Mouse (Mus musculus) heart, embryonic 13.5 days (tissue): Measurements from ENCODE around the gene Dbn1. TPM values are rescaled to one million over a fixed set of nuclear protein-coding genes. Genes with fewer than 3 reads are reported as not detected.

Experiments
- ATAC-seq: fragments of 200-750 bp; cut with Nextera tagmentation; 2 replicates; pipeline ENCODE4 v1.8.0; 2017; ENCODE audit warnings: moderate TSS enrichment; ENCODE audit not compliant: insufficient number of reproducible peaks, low FRiP score, low TSS enrichment; ENCODE audit errors: extremely low read depth
- H3K27ac ChIP-seq: fragments of 300-500 bp; sonication (generic); replicated peaks from 2 replicates; pipeline ENCODE4 v1.5.1; 2015; ENCODE audit warnings: moderate library complexity, mild to moderate bottlenecking, inconsistent platforms
- H3K27me3 ChIP-seq: fragments of 300-500 bp; sonication (generic); replicated peaks from 2 replicates; pipeline ENCODE4 v1.6.1; 2015; ENCODE audit warnings: mild to moderate bottlenecking, inconsistent platforms
- H3K36me3 ChIP-seq: fragments of 300-500 bp; sonication (generic); 2 replicates; pipeline ENCODE4 v1.6.1; 2015; ENCODE audit warnings: mild to moderate bottlenecking, inconsistent platforms
- H3K4me1 ChIP-seq: fragments of 300-500 bp; sonication (generic); 2 replicates; pipeline ENCODE4 v1.6.1; 2015; ENCODE audit warnings: inconsistent platforms
- H3K4me2 ChIP-seq: fragments of 300-500 bp; sonication (generic); 2 replicates; pipeline ENCODE4 v1.6.1; 2015; ENCODE audit warnings: inconsistent platforms, mild to moderate bottlenecking, moderate library complexity
- H3K4me3 ChIP-seq: fragments of 300-500 bp; sonication (generic); 2 replicates; pipeline ENCODE4 v1.5.1; 2015; ENCODE audit warnings: moderate library complexity, mild to moderate bottlenecking, inconsistent platforms
- H3K9ac ChIP-seq: fragments of 300-500 bp; sonication (generic); 2 replicates; pipeline ENCODE4 v1.6.1; 2015; ENCODE audit warnings: inconsistent platforms, mild to moderate bottlenecking, moderate library complexity
- H3K9me3 ChIP-seq: fragments of 300-500 bp; sonication (generic); 2 replicates; pipeline ENCODE4 v1.6.1; 2016; ENCODE audit warnings: inconsistent platforms
- WGBS: fragments of 180-500 bp; shearing (Covaris S2); methylation state at CpG from one replicate; pipeline ENCODE4 v1.1.7; 2015; ENCODE audit warnings: mixed read lengths; 5-methylcytosine and 5-hydroxymethylcytosine counted together
- polyA plus RNA-seq: library from polyadenylated mRNA; unstranded; fragments of >200 nt; fragmentation: Nextera tagmentation; extraction: Ambion mirVana; gene quantifications from 2 replicates; pipeline ENCODE4 v1.2.1, GENCODE M21; 2015

The Dbn1 gene
- polyA plus RNA-seq, 1 experiment from 2014 or later: 83.8 TPM

DNA sequence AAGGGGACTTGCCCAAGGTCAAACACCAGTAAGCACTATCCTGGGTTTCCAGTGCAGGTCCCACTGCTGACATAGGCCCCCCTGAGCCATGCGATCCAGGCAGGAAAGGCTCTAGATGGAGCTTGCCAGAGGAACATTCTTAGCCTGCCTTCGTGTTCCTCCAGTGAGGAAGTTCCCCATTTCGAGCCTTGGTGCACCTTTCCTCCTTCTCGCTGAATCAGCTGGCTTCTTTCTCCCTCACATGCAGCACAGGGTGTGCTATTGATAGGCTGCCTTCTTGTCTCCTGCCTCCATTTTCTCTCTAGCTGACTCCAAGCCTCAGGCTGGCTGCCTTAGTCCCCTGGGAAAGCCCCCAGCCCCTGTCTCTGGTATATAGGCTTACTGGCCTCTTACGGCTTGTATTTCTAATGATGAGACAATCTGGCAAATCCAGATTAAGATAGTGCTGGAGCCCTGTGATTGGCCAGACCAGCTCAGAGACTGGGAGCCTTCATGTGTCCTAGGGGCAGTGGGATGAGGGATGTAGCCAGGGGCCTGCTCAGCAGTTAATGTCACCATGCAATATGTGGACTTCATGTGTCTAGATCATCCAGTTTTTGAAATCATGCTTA, 22.0 kb downstream of the Dbn1 start:
- no peak overlapping the region for H3K9ac ChIP-seq
- no peak overlapping the region for H3K27ac ChIP-seq
- peaks cover 23% of the 10 kb centered on the region for H3K4me1 ChIP-seq
- H3K27me3 ChIP-seq: peaks cover 76% of the 10 kb centered on the region
- H3K4me2 ChIP-seq: no peak overlapping the region
- H3K4me3 ChIP-seq: no peak overlapping the region
- H3K9me3 ChIP-seq: no peaks in the 10 kb centered on the region
- 65% methylated on average over 5 of the region's 5 CpGs for WGBS
- no peak for ATAC-seq
- peaks cover 13% of the 10 kb centered on the region for H3K36me3 ChIP-seq

DNA sequence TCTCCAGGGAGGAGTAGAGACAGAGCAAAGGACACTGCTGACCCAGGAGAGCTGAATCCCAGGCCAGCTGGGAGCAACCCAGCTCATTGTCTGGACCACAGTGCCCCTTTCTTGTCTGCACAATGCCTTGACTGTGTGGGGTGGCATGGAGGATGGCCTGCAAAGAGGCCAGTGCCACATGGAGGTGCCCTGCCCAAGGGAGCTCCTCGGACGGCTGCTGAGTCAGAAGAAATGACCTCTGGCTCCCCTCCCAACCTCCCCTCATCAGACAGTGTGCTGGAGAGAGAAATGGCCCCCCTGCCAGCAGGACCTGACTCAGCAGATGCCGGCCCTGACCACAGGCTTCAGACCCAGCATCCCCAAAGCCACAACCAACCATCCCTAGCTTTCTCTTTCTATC, 22.7 kb downstream of the Dbn1 start:
- Histone ChIP-seq H3K27ac (no peak overlapping the region), H3K36me3 (peaks cover 18% of the 10 kb centered on the region), H3K4me3 (peak overlapping the region; percentile 73; the same call in 1 of the 2 replicates), H3K9ac (peak overlapping the region; percentile 40; the same call in 1 of the 2 replicates), H3K4me1 (peaks cover 20% of the 10 kb centered on the region), H3K4me2 (peak overlapping the region; percentile 98), H3K9me3 (no peaks in the 10 kb centered on the region), H3K27me3 (peaks cover 69% of the 10 kb centered on the region)
- WGBS: 29% methylated on average over 3 of the region's 3 CpGs
- no peak for ATAC-seq

DNA sequence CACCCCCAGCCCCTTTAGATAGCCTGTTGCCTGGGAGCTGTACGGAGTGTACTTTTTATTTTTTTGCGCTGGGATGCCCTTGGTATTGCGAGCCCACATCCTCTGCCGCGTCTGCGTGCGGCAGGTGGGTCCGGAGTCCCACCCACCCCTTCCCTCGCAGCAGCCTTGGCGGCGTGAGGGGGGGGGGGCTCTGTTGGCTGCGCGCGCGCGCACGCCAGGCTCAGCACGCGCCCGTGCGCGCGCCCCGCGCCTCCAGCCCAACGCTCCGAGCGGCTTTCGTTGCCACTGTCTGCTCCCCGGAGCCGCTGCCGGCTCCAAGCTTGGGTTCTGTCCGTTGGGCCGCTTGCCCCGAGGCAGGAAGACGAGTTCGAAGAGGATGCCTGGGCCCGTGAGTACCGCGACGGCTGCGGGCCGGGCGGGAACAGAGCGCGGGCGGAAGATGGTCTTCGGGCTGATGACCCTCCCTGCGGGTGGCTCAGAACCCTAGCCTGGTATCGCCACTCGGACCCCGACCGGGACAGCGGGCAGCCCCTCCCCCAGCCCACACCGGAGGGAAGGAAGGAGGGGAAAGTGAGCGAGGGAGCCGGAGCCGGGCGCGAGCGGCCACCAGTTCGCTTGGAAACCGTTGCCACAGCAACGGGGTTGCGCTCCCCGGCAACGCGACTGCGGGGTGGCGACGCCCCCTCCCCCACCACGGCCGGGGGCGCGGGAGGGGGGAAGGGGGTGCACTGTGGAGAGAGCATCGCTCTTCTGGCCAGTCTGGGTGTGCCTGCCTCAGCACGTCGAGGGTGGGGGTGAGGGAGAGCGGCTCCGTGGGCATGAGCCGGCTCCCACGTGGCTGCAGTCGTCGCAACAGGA, 23.7 kb downstream of the Dbn1 start, which contains the start of gene Prr7:
TSS of gene Prr7 (plus strand) at position 241 of the 858 bp plus-strand sequence.
- under 1% methylated on average over 80 of the region's 84 CpGs for WGBS
- H3K9ac ChIP-seq: peak within 1 kb of the TSS; percentile 85
- H3K27ac ChIP-seq: no peak within 1 kb of the TSS
- ATAC-seq: peak; percentile 35; the same call in 1 of the 2 replicates
- H3K9me3 ChIP-seq: no peaks in the 10 kb centered on the region
- peak within 1 kb of the TSS; percentile 98 for H3K4me2 ChIP-seq
- H3K27me3 ChIP-seq: peaks cover 60% of the 10 kb centered on the region
- H3K36me3 ChIP-seq: peaks cover 27% of the 10 kb centered on the region
- H3K4me1 ChIP-seq: peaks cover 20% of the 10 kb centered on the region
- peak within 1 kb of the TSS; percentile 73 for H3K4me3 ChIP-seq

DNA sequence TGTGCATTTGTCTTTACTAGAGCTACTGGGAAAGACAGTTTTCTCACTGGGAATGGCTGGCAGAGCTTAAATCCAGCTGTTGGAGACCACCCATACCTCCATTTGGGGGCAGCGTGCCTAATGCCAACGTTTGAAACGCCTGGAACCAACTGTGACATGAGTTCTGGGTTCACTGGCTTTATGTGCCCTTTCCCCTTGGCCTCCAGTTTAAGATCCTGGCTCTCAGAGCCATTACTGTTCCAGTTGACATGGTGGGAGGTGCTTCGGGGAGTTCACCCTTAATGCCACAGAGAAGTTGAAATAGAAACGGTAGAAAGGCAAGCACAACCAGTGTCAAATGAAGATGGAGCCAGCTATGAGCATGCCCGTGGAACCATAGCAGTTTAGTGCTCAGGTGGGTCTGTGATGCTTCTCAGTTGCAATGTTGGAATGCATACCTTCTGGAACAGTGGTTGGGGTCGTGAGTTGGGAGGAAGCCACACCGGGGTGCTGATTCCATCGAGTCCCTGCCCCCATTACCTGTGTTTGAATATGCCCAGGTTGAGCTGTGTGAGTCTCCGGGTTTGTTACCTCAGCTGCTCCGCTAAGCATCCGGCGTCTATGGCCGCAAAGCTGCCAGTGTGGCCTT, 24.4 kb downstream of the Dbn1 start:
- peak overlapping the region; percentile 98 for H3K4me2 ChIP-seq
- peaks cover 35% of the 10 kb centered on the region for H3K36me3 ChIP-seq
- H3K27ac ChIP-seq: no peak overlapping the region
- no peak for ATAC-seq
- H3K4me3 ChIP-seq: peak overlapping the region; percentile 73
- H3K9ac ChIP-seq: peak overlapping the region; percentile 85
- WGBS: 17% methylated on average over 14 of the region's 14 CpGs
- peaks cover 53% of the 10 kb centered on the region for H3K27me3 ChIP-seq
- no peaks in the 10 kb centered on the region for H3K9me3 ChIP-seq
- peaks cover 20% of the 10 kb centered on the region for H3K4me1 ChIP-seq

DNA sequence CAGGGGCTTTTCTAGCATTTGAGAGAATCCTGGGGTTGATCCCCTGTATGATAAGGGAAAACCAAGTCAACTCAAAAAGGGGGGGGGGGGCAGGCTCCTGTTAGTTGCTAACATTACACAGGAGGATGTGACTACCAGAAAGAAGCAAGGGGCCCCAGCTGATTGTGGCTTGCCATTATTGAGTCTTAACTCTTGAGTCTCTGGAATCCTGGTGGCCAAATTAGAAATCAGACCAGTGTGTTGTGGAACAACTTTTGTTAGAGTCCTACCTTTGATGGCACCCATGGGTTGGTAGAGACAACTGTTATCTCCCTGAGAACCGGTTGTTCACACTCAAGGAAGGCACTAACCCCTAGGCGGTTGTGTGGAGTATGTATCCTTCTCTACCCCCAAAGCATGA, 24.9 kb downstream of the Dbn1 start:
- Histone ChIP-seq H3K4me3 (no peak overlapping the region), H3K36me3 (peaks cover 39% of the 10 kb centered on the region), H3K9me3 (no peaks in the 10 kb centered on the region), H3K4me2 (no peak overlapping the region), H3K4me1 (peaks cover 20% of the 10 kb centered on the region), H3K27me3 (peaks cover 48% of the 10 kb centered on the region), H3K9ac (no peak overlapping the region), H3K27ac (no peak overlapping the region)
- no peak for ATAC-seq
- 48% methylated on average over 2 of the region's 2 CpGs for WGBS

DNA sequence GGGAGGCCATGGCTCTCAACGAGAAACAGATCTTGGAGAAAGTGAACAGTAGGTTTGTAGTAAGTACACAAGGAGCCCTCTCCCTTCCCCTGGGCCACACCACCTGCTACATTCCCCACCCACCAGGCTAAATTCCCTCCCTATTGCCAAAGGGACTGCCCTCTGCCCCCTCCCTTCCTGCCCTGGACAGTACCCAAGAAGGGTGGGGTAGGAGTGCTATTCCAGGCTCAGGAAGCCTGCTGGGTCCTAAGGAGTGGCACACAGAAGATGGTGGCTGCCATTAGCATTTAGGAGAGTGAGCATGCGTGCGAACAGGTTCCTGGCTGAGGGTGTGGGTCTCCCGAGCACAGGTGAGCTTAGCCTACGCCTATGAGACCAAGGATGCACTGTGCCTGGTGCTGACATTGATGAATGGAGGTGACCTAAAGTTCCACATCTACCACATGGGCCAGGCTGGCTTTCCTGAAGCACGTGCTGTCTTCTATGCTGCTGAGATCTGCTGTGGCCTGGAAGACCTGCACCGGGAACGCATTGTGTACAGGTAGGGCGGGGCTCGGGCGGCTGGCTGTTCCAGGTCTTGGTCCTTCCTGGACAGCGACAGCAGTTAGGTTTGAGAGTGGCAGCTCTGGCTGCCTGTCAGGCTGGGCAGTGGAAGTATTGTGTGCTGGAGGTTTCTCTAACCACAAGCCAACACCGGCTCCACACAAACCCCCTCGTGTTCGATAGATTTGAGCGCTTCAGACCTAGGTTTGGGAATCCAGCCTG, 35.9 kb downstream of the Dbn1 start:
- no peak for ATAC-seq
- peaks cover 79% of the 10 kb centered on the region for H3K36me3 ChIP-seq
- no peak overlapping the region for H3K4me2 ChIP-seq
- 89% methylated on average over 16 of the region's 16 CpGs for WGBS
- no peaks in the 10 kb centered on the region for H3K27me3 ChIP-seq
- H3K9me3 ChIP-seq: no peaks in the 10 kb centered on the region
- H3K4me3 ChIP-seq: no peak overlapping the region
- H3K9ac ChIP-seq: no peak overlapping the region
- no peak overlapping the region for H3K27ac ChIP-seq
- peaks cover 19% of the 10 kb centered on the region for H3K4me1 ChIP-seq

DNA sequence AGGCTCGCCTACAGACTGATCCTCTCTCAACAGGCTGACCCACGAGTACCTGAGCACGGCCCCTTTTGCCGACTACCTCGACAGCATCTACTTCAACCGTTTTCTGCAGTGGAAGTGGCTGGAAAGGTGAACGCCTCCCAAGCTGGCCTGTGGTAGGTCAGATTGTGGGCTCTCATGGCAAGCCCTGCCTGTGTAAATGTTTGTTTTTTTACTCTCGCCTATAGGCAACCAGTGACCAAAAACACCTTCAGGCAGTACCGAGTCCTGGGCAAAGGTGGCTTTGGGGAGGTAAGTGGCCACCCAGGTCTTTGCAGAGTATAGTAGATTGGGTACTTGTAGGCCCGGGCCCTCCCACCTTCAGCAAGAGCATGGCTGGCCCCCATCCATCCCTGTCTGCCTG, 36.6 kb downstream of the Dbn1 start:
- no peak overlapping the region for H3K9ac ChIP-seq
- H3K27ac ChIP-seq: no peak overlapping the region
- no peak overlapping the region for H3K4me2 ChIP-seq
- H3K4me1 ChIP-seq: peaks cover 26% of the 10 kb centered on the region
- H3K9me3 ChIP-seq: no peaks in the 10 kb centered on the region
- no peaks in the 10 kb centered on the region for H3K27me3 ChIP-seq
- peaks cover 72% of the 10 kb centered on the region for H3K36me3 ChIP-seq
- no peak overlapping the region for H3K4me3 ChIP-seq
- 89% methylated on average over 10 of the region's 10 CpGs for WGBS
- ATAC-seq: no peak

DNA sequence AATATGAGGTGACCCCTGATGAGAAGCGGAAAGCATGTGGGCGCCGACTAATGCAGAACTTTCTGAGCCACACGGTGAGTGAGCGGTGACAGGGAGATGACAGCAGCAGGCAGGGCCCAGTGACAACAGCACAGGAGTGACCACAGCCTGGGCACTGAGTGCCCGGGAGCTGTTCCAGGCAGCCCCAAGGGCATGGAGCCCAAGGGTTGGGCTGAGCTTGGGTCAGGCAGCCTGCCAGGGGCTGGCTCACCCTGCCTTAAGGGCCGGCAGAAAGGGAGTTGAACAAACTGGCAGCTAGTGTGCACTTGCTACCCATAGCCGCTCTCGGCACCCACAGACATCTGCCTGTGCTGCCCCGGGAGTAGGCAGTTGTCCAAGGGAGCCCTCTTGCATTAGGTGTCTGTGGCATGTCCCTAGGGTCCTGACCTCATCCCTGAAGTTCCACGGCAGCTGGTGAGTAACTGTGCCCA, 37.4 kb downstream of the Dbn1 start:
- Histone ChIP-seq H3K9me3 (no peaks in the 10 kb centered on the region), H3K27ac (no peak overlapping the region), H3K27me3 (no peaks in the 10 kb centered on the region), H3K4me3 (no peak overlapping the region), H3K4me2 (no peak overlapping the region), H3K4me1 (peaks cover 32% of the 10 kb centered on the region), H3K36me3 (peaks cover 65% of the 10 kb centered on the region), H3K9ac (no peak overlapping the region)
- no peak for ATAC-seq
- 68% methylated on average over 11 of the region's 11 CpGs for WGBS

DNA sequence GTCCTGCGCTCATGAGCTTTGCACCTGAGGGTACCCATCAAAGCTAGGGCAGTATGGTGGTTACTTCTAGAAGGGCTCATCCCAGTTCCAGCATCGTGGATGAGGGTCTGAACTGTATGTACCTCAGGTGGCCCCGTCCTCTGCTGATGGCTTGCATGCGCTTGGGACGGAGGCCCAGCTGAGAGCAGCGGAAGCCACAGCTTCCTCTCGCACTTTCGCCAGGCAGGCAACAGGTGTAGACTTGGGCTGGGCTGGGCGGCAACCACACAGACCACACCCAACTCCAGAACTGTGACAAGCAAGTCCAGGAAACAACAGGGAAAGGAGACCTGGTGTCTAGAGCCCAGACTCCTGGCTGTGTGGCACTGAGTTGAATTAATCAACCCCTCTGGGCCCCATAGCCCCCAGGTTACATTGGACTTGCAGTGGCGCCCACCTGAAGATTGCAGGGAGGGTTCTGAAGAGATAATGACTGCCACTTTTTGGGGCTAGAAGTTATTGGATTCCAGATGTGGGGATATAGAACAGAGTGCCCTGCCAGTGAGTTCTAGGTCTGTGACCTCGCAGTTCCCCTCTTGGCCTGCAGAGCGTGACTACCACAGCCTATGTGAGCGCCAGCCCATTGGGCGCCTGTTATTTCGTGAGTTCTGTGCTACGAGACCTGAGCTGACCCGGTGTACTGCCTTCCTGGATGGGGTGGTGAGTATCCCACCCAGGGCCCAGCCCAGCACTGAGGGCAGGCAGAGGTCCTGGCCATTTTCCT, 38.1 kb downstream of the Dbn1 start:
- H3K27ac ChIP-seq: no peak overlapping the region
- H3K4me1 ChIP-seq: peaks cover 32% of the 10 kb centered on the region
- ATAC-seq: no peak
- H3K36me3 ChIP-seq: peaks cover 58% of the 10 kb centered on the region
- no peak overlapping the region for H3K9ac ChIP-seq
- WGBS: 90% methylated on average over 17 of the region's 17 CpGs
- H3K9me3 ChIP-seq: no peaks in the 10 kb centered on the region
- H3K27me3 ChIP-seq: no peaks in the 10 kb centered on the region
- no peak overlapping the region for H3K4me3 ChIP-seq
- no peak overlapping the region for H3K4me2 ChIP-seq

DNA sequence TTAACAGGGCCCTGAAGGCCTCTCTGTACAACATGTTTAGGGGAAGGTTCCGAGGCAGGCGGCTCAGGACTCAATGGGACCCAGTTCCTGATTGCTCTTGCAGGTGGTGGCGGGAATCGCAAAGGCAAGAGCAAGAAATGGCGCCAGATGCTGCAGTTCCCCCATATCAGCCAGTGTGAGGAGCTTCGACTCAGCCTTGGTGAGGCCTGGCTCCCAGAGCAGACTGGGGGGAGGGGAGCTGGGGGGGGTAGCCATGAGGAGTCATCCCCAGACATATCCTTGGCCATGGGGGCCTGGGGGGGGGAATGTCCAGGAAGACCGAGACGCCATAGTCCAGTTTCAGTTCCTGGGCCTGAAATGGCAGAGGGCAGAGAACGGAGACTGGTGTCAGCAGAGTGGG, 38.7 kb downstream of the Dbn1 start:
- peaks cover 51% of the 10 kb centered on the region for H3K36me3 ChIP-seq
- no peaks in the 10 kb centered on the region for H3K27me3 ChIP-seq
- no peak overlapping the region for H3K27ac ChIP-seq
- H3K9me3 ChIP-seq: no peaks in the 10 kb centered on the region
- no peak overlapping the region for H3K4me2 ChIP-seq
- 94% methylated on average over 9 of the region's 9 CpGs for whole genome bisulfite sequencing
- H3K9ac ChIP-seq: no peak overlapping the region
- no peak overlapping the region for H3K4me3 ChIP-seq
- H3K4me1 ChIP-seq: peaks cover 32% of the 10 kb centered on the region
- no peak for ATAC-seq
